Mouse (Mus musculus): ENCODE data around the gene Gpt2. TPM values are rescaled to one million over a fixed set of nuclear protein-coding genes. Genes with fewer than 3 reads are reported as not detected.
A peak's percentile ranks its signal among the peaks of the same experiment; 100 is the strongest.

Gene Gpt2
- total and polyA plus RNA-seq, 3 experiments, result 29.7 to 50.0 (median 37.8) TPM

DNA sequence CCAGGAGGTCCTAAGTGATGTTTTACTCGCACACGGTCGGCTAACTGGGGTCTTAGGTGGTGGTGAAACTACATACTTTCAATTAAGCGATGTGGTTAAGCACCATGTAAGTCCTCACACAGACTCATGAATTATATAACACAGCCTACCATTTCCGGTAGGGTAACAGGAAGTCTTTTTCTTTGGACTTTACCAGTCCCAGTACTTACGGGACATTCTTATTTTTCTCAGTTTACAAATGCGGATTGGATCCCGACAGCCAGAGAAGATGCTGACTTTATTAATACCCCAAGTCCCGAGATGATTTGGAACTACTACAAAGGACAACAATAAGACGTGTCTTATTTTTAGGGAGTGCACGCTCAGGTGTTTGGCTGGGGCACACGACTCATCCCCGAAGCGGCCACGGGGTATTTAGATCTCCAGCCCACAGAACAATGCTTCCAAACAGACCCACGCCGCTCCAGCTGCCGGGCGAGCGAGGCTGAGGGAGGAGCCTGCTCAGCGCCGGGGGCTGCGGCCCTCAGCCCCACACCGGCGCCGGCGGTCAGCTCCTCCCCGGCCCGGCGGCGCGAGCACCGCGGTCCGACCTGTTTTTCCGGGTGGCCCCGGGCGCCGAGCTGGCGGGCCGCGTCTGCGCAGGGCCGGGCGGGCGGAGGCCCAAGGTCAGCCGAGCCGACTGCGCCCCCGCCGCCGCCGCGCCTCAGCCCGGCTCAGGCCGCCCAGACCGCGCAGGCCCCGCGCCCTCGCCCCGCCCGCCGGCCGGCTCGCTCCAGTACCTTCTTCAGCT, 62.2 kb downstream of the Gpt2 start:
- Histone ChIP-seq H3K4me3 (replicated peaks in 1 of 3; ENCODE audit: low read depth in 2 of 3, low read length in 2 of 3, poor library complexity in 1 of 3) (peak overlapping the region; percentile 81 to 96 (median 94)), H3K79me2 (replicated peaks; ENCODE audit: control insufficient read depth, extremely low read depth, insufficient read depth, poor library complexity, severe bottlenecking) (peaks cover 48% of the 10 kb centered on the region), H3K4me1 (ENCODE audit: control insufficient read depth in 1 of 2, insufficient read depth in 2 of 2) (peaks cover 6 to 52% of the 10 kb centered on the region in 2 experiments), H3K27me3 (replicated peaks) (no peaks in the 10 kb centered on the region), H3K27ac (ENCODE audit: insufficient read depth, low read depth) (peak overlapping the region; percentile 81), H3K9me3 (replicated peaks; ENCODE audit: low read length) (no peaks in the 10 kb centered on the region), H3K36me3 (replicated peaks in 1 of 2; ENCODE audit: control insufficient read depth in 1 of 2, insufficient read depth in 1 of 2, low read length in 1 of 2) (peaks cover 21 to 40% of the 10 kb centered on the region in 2 experiments), H3K9ac (ENCODE audit: insufficient read depth, low read depth) (peak overlapping the region; percentile 100), H3K4me2 (ENCODE audit: insufficient read depth, low read depth, poor library complexity, severe bottlenecking) (peak overlapping the region; percentile 26; the same call in 1 of the 2 replicates)
- no peak for TF ChIP-seq POLR2AphosphoS2 (IDR thresholded peaks at IDR 0.05; ENCODE audit: low read depth, low read length)
- TF ChIP-seq MYC (IDR thresholded peaks at IDR 0.05; ENCODE audit: low read depth, low read length), result peak; percentile 70
- TF ChIP-seq SMC3 (IDR thresholded peaks at IDR 0.05; ENCODE audit: low read depth, low read length), result no peak
- 0 out of 2 replicates have a peak, but pooled peaks have one; percentile 24 for TF ChIP-seq TBP (conservative IDR thresholded peaks at IDR 0.05; ENCODE audit: low read depth, low read length)
- peak; percentile 69 for TF ChIP-seq ELF1 (IDR thresholded peaks at IDR 0.05; ENCODE audit: low read depth, low read length)
- TF ChIP-seq CHD2 (IDR thresholded peaks at IDR 0.05; ENCODE audit: low read length), result 0 out of 2 replicates have a peak, but pooled peaks have one; percentile 21
- TF ChIP-seq NELFE (IDR thresholded peaks at IDR 0.05; ENCODE audit: low read depth, low read length), result 0 out of 2 replicates have a peak, but pooled peaks have one; percentile 28
- TF ChIP-seq POLR2A (IDR thresholded peaks at IDR 0.05; ENCODE audit: low read depth, low read length), result no peak; the same call in 1 of the 2 replicates
- TF ChIP-seq HCFC1 (IDR thresholded peaks at IDR 0.05; ENCODE audit: low read depth, low read length), result peak; percentile 61
- TF ChIP-seq ZC3H11A (IDR thresholded peaks at IDR 0.05; ENCODE audit: low read depth, low read length), result no peak
- peak; percentile 63; the same call in 1 of the 2 replicates for TF ChIP-seq SIN3A (IDR thresholded peaks at IDR 0.05; ENCODE audit: low read length)
- in situ Hi-C loops (cut with MboI; ENCODE audit: low pct_ligation_motif_present, low pct_unique_long_range_greater_than_20kb, low sequenced_read_pairs), result no loop called here
- peak; percentile 59 for DNase-seq (ENCODE audit: extremely low read depth)
- dilution Hi-C loops (cut with MboI; ENCODE audit: extremely low pct_ligation_motif_present, extremely low pct_unique_long_range_greater_than_20kb, low sequenced_read_pairs), result no loop called here

DNA sequence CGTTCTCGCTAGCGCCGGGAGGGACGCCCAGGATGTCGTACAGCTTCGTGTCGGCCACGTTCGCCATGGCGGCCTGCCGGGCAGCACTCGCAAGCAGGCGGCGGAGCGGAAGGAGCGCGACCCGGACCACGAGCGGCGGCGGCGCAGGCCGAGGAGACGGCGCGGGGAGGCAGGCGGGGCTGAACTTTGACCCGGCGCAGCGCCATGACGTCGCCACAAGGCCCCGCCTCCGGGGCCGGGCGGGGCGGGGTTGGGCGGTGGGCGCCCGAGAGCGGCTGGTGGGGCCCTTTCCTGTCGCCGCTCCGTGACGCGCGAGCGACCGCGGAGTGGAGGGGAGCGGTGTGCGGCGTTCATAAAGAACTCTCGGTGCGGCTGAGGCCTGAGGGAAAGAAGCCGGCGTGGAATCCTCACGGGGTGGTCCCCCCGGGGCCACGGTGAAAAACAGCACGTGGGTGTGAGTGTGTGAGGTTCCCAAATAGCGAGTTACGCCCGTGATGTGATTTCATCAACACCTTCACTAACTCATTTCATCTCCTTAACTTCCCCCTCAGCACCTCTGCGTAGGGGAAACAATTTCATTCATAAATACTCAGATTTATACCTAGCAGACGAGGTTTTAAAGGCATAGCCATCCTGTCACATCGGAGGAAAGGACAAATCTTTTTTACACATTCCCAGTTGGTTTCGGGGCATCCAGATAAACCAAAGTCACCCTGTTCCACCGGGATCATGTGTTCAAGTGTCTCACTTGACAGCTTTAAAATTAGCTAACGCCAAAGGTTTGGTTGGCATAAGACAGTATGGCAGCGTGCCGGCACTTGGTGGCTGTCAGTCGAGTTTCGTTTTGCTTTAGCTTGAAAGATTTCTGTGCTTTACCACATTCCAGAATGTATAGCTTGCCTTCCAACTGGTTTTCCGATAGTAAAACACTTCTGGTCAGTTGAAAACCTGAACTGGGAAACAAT, 63.1 kb downstream of the Gpt2 start, which contains the start of gene Dnaja2:
Gene Dnaja2 (minus strand): TSS at position 164 of the 965 bp plus-strand sequence.
- DNase-seq (ENCODE audit: extremely low read depth), result peak; percentile 78
- in situ Hi-C loops (cut with MboI; ENCODE audit: low pct_ligation_motif_present, low pct_unique_long_range_greater_than_20kb, low sequenced_read_pairs), result no loop called here
- peaks cover 18 to 33% of the 10 kb centered on the region in 2 experiments for H3K36me3 ChIP-seq (replicated peaks in 1 of 2; ENCODE audit: control insufficient read depth in 1 of 2, insufficient read depth in 1 of 2, low read length in 1 of 2)
- TF ChIP-seq UBTF (IDR thresholded peaks at IDR 0.05; ENCODE audit: low read depth, low read length) (no peak), ELF1 (IDR thresholded peaks at IDR 0.05; ENCODE audit: low read depth, low read length) (peak; percentile 42; the same call in 1 of the 2 replicates), TCF12 (IDR thresholded peaks at IDR 0.05; ENCODE audit: low read depth, low read length) (peak; percentile 79), KAT2A (IDR thresholded peaks at IDR 0.05; ENCODE audit: insufficient replicate concordance, low read length) (peak; percentile 51; the same call in 1 of the 2 replicates), CHD2 (IDR thresholded peaks at IDR 0.05; ENCODE audit: low read length) (peak; percentile 75), EP300 (IDR thresholded peaks at IDR 0.05; ENCODE audit: low read length) (no peak), NRF1 (IDR thresholded peaks at IDR 0.05; ENCODE audit: low read depth, low read length) (peak; percentile 68), HCFC1 (IDR thresholded peaks at IDR 0.05; ENCODE audit: low read depth, low read length) (peak; percentile 77), TBP (conservative IDR thresholded peaks at IDR 0.05; ENCODE audit: low read depth, low read length) (0 out of 2 replicates have a peak, but pooled peaks have one; percentile 31), IRF4 (IDR thresholded peaks at IDR 0.05; ENCODE audit: low read depth, low read length) (peak; percentile 43), NELFE (IDR thresholded peaks at IDR 0.05; ENCODE audit: low read depth, low read length) (peak; percentile 90), SIN3A (IDR thresholded peaks at IDR 0.05; ENCODE audit: low read length) (peak; percentile 61; the same call in 1 of the 2 replicates), MXI1 (IDR thresholded peaks at IDR 0.05; ENCODE audit: low read depth, low read length) (peak; percentile 97), ETS1 (conservative IDR thresholded peaks at IDR 0.05; ENCODE audit: low read depth, low read length) (peak; percentile 24), MAX (IDR thresholded peaks at IDR 0.05; ENCODE audit: low read length) (peak; percentile 60), POLR2A (IDR thresholded peaks at IDR 0.05; ENCODE audit: low read depth, low read length) (peak; percentile 86), CHD1 (IDR thresholded peaks at IDR 0.05; ENCODE audit: low read depth, low read length) (no peak; the same call in 1 of the 2 replicates), PAX5 (IDR thresholded peaks at IDR 0.05; ENCODE audit: low read length) (no peak), RCOR1 (conservative IDR thresholded peaks at IDR 0.05; ENCODE audit: low read depth, low read length) (no peak), MEF2A (IDR thresholded peaks at IDR 0.05; ENCODE audit: borderline replicate concordance, low read depth, low read length) (0 out of 2 replicates have a peak, but pooled peaks have one; percentile 15), BHLHE40 (IDR thresholded peaks at IDR 0.05; ENCODE audit: low read depth, low read length) (peak; percentile 78), MAZ (IDR thresholded peaks at IDR 0.05; ENCODE audit: low read depth, low read length) (0 out of 2 replicates have a peak, but pooled peaks have one; percentile 70)

More for the DNA sequence above, 63.1 kb downstream of the Gpt2 start, which contains the start of gene Dnaja2:
- dilution Hi-C loops (cut with MboI; ENCODE audit: extremely low pct_ligation_motif_present, extremely low pct_unique_long_range_greater_than_20kb, low sequenced_read_pairs), result no loop called here
- Histone ChIP-seq H3K9me3 (replicated peaks; ENCODE audit: low read length) (no peaks in the 10 kb centered on the region), H3K27ac (ENCODE audit: insufficient read depth, low read depth) (peak within 1 kb of the TSS; percentile 81), H3K4me1 (ENCODE audit: control insufficient read depth in 1 of 2, insufficient read depth in 2 of 2) (peaks cover 8 to 58% of the 10 kb centered on the region in 2 experiments), H3K79me2 (replicated peaks; ENCODE audit: control insufficient read depth, extremely low read depth, insufficient read depth, poor library complexity, severe bottlenecking) (peaks cover 41% of the 10 kb centered on the region), H3K27me3 (replicated peaks) (no peaks in the 10 kb centered on the region), H3K9ac (ENCODE audit: insufficient read depth, low read depth) (peak within 1 kb of the TSS; percentile 100), H3K4me3 (replicated peaks in 1 of 3; ENCODE audit: low read depth in 2 of 3, low read length in 2 of 3, poor library complexity in 1 of 3) (peak within 1 kb of the TSS; percentile 81 to 96 (median 94)), H3K4me2 (ENCODE audit: insufficient read depth, low read depth, poor library complexity, severe bottlenecking) (peak within 1 kb of the TSS; percentile 81; the same call in 1 of the 2 replicates)

Data from CH12.LX (cell line).